Mouse (Mus musculus) forebrain, embryonic 16.5 days (tissue): ENCODE measurements at regions not wholly inside any gene's neighbourhood (a gene's known extent, or its start where the extent isn't known, plus 50 kb on each side); places are given as distances from the start of the nearest gene placed in this dataset.

Source experiments
- ATAC-seq: fragments of 200-750 bp; cut with Nextera tagmentation; 2 replicates; pipeline ENCODE4 v1.8.0; 2017; ENCODE audit warnings: mild to moderate bottlenecking, moderate library complexity
- H3K27ac ChIP-seq: fragments of 300-500 bp; sonication (generic); 2 replicates; pipeline ENCODE4 v1.5.1; 2014; ENCODE audit warnings: low read length, control low read depth
- H3K27me3 ChIP-seq: fragments of 300-500 bp; sonication (generic); replicated peaks from 2 replicates; pipeline ENCODE4 v1.6.1; 2014; ENCODE audit warnings: low read length; ENCODE audit not compliant: control insufficient read depth, insufficient read depth
- H3K36me3 ChIP-seq: fragments of 300-500 bp; sonication (generic); 2 replicates; pipeline ENCODE4 v1.6.1; 2014; ENCODE audit not compliant: control insufficient read depth, insufficient read depth
- H3K4me1 ChIP-seq: fragments of 300-500 bp; sonication (generic); replicated peaks from 2 replicates; pipeline ENCODE4 v1.6.1; 2014; ENCODE audit warnings: low read length; ENCODE audit not compliant: control insufficient read depth, insufficient read depth
- H3K4me2 ChIP-seq: fragments of 300-500 bp; sonication (generic); 2 replicates; pipeline ENCODE4 v1.6.1; 2014; ENCODE audit warnings: mild to moderate bottlenecking, low read length, control low read depth
- H3K4me3 ChIP-seq: fragments of 300-500 bp; sonication (generic); replicated peaks from 2 replicates; pipeline ENCODE4 v1.5.1; 2014; ENCODE audit warnings: mild to moderate bottlenecking, low read length, control low read depth
- H3K9ac ChIP-seq: fragments of 300-500 bp; sonication (generic); replicated peaks from 2 replicates; pipeline ENCODE4 v1.6.1; 2014; ENCODE audit warnings: low read depth, low read length, control low read depth
- H3K9me3 ChIP-seq: fragments of 300-500 bp; sonication (generic); 2 replicates; pipeline ENCODE4 v1.6.1; 2016; ENCODE audit warnings: low read length; ENCODE audit not compliant: control insufficient read depth
- WGBS: fragments of 180-500 bp; shearing (Covaris S2); extraction: QIAGEN DNeasy Blood & Tissue Kit; methylation state at CpG from one replicate; pipeline ENCODE4 v1.1.7; 2014; 5-methylcytosine and 5-hydroxymethylcytosine counted together

DNA sequence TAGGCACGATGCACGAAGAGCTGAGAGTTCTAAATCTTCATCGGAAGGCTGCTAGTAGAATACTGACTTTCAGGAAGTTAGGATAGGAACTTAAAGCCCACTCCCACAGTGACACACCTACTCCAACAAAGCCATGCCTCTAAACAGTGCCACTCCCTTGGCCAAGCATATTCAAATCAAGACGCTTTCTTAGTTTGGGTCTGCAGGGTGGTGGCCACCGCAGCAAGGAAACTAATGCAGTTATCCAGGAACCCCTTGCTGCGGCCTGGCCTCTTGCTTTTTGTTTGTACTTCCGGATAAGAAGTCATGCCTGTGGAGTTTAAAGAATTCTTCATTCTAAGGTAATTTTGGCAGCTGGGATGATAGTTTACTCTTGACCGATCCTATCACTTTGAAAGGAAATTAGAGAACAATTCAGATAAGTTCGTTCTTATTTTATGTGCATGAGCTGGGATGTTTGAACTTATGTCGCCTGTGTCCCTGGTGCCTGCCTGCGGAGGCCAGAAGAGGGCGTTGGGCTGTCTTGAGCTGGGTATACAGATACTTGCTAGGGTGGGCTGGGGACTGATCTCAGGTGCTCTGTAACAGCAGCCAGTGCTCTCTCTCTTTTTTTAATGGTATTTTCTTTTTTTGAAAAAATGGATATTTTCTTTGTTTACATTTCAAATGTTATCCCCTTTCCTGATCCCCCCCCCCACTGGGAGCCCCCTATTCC, 298.5 kb downstream of the Gm11011 start:
- H3K4me1 ChIP-seq: 0 out of 2 replicates have a peak, but pooled peaks cover 2% of the 10 kb centered on the region
- WGBS: 90% methylated on average over 12 of the region's 12 CpGs
- H3K27me3 ChIP-seq: no peaks in the 10 kb centered on the region
- no peaks in the 10 kb centered on the region for H3K36me3 ChIP-seq
- no peak overlapping the region for H3K4me3 ChIP-seq
- no peak overlapping the region for H3K4me2 ChIP-seq
- H3K9me3 ChIP-seq: no peaks in the 10 kb centered on the region
- ATAC-seq: no peak
- H3K9ac ChIP-seq: no peak overlapping the region
- no peak overlapping the region for H3K27ac ChIP-seq

DNA sequence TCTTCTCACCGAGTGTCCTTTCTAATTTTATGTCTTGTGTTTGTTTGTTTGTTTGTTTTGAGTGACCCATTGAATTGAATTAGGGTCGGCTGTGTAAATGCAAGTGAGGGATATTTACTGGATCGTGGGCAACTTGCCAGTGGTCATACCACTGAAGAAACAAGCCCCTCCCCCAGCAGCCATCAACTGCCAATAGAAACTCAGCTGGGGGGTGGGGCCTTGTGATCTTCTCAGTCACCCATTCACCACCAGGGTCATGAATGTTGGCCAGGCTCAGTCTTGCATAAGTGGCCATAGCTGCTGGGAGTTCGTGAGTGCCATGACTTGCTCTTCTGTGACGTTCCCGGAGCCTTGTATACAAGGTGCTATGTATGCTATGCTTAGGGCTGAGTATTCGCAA, 300.8 kb downstream of the Gm11011 start:
- 87% methylated on average over 7 of the region's 7 CpGs for WGBS
- ATAC-seq: no peak
- H3K4me3 ChIP-seq: no peak overlapping the region
- no peaks in the 10 kb centered on the region for H3K9me3 ChIP-seq
- no peaks in the 10 kb centered on the region for H3K27me3 ChIP-seq
- H3K36me3 ChIP-seq: no peaks in the 10 kb centered on the region
- H3K4me2 ChIP-seq: no peak overlapping the region
- no peaks in the 10 kb centered on the region for H3K4me1 ChIP-seq
- H3K27ac ChIP-seq: no peak overlapping the region
- H3K9ac ChIP-seq: no peak overlapping the region

DNA sequence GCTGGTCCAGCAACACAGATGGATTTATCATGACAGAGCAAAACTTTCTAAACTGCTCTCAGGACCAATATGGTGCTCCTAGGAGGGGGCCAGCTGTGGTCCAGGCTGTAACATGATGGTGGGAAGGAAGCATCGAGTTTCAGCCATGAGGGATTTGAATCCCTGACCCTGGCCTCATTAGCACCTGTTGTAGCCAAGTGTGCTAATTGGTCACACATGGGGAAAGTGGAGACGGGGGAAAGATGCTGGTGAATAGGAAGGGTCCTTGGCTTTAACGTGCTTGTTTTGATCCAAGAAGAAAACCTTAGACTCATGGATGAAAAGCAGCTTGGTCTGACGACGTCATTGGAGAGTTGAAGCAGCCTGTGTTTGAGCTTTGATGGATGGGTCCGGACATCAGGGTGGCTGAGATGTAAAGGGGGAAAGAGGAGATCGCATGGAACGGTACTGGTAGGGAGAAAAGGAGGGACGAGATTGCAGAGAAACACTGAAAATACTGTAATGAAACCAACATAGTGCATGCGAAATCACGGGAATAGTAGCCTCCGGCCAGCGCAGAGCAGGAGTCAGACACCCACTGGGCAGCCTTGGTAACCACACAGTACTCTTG, 304.9 kb downstream of the Gm11011 start:
- no peak for ATAC-seq
- Histone ChIP-seq H3K4me2 (no peak overlapping the region), H3K9ac (no peak overlapping the region), H3K4me1 (no peaks in the 10 kb centered on the region), H3K27ac (no peak overlapping the region), H3K36me3 (no peaks in the 10 kb centered on the region), H3K4me3 (no peak overlapping the region), H3K27me3 (no peaks in the 10 kb centered on the region), H3K9me3 (0 out of 2 replicates have a peak, but pooled peaks cover 2% of the 10 kb centered on the region)
- 47% methylated on average over 13 of the region's 13 CpGs for WGBS

DNA sequence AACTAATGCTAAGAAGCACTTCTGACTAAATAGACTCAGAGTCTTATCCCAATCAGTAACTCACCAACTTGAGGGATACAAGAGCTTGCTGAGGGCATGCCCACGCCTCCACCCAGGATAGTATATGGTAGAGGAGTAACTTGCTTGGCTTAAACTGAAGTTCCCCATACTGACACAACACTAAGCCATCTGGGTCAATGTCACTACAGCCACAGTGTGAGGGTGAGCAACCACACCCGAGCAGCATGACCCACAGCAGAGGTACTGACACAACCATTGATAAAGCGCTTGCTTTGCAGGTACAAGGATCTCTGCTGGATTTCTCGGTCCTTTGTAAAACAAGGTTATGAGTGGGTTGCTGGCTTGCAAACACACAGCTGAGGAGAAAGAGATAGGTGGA, 312.2 kb downstream of the Gm11011 start:
- Histone ChIP-seq H3K27me3 (no peaks in the 10 kb centered on the region), H3K4me2 (no peak overlapping the region), H3K4me1 (peaks cover 6% of the 10 kb centered on the region; the same call in 1 of the 2 replicates), H3K27ac (no peak overlapping the region), H3K4me3 (no peak overlapping the region), H3K36me3 (no peaks in the 10 kb centered on the region), H3K9ac (no peak overlapping the region), H3K9me3 (0 out of 2 replicates have a peak, but pooled peaks cover 2% of the 10 kb centered on the region)
- ATAC-seq: no peak
- WGBS: 93% methylated on average over 4 of the region's 4 CpGs

DNA sequence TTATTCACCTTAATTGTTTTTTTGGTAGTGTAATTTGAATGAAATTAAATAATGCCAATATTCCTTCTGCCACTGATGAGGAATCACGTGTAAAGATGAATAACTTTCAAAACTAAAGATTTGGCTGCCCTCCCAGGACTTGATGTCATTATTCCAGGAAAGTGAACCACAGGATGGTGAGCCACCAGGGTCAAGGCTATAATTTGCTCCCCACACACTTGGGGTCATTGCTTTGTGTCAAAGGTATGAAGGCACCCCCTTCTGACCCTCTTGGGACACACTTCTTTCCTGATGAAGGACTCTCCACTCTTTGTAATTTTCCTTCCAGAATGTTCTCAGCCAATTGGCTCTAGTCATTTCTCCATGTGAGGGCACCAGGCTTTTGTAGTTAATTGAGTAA, 313.4 kb downstream of the Gm11011 start:
- H3K4me2 ChIP-seq: no peak overlapping the region
- 0 out of 2 replicates have a peak, but pooled peaks cover 2% of the 10 kb centered on the region for H3K9me3 ChIP-seq
- H3K4me3 ChIP-seq: no peak overlapping the region
- H3K27ac ChIP-seq: no peak overlapping the region
- H3K9ac ChIP-seq: no peak overlapping the region
- no peaks in the 10 kb centered on the region for H3K27me3 ChIP-seq
- WGBS: 28% methylated on average over 1 of the region's 1 CpGs
- no peaks in the 10 kb centered on the region for H3K36me3 ChIP-seq
- ATAC-seq: no peak
- peaks cover 6% of the 10 kb centered on the region; the same call in 1 of the 2 replicates for H3K4me1 ChIP-seq

DNA sequence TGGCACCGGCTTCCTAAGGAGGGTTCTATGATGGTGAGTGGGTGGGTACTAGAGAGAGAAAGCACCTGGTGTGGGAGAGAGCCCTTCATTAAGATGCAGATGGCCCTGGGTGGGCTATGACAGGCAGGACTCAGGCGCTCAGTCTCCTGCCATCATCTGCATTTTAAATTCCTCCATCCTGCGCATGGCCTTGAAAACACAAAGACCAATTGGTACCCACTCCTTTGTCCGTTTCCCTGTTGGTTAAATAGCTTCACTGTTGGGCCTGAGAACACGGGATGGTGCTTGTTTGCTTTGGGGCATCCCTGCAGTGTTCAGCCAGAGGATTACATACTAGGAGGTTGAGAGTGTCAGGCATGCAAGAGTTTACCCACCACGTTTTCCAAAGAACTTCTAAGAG, 314.9 kb downstream of the Gm11011 start:
- Histone ChIP-seq H3K4me3 (no peak overlapping the region), H3K9me3 (0 out of 2 replicates have a peak, but pooled peaks cover under 1% of the 10 kb centered on the region), H3K36me3 (no peaks in the 10 kb centered on the region), H3K27me3 (no peaks in the 10 kb centered on the region), H3K27ac (no peak overlapping the region), H3K4me1 (peaks cover 6% of the 10 kb centered on the region; the same call in 1 of the 2 replicates), H3K4me2 (no peak overlapping the region), H3K9ac (no peak overlapping the region)
- ATAC-seq: no peak
- WGBS: 11% methylated on average over 6 of the region's 6 CpGs

DNA sequence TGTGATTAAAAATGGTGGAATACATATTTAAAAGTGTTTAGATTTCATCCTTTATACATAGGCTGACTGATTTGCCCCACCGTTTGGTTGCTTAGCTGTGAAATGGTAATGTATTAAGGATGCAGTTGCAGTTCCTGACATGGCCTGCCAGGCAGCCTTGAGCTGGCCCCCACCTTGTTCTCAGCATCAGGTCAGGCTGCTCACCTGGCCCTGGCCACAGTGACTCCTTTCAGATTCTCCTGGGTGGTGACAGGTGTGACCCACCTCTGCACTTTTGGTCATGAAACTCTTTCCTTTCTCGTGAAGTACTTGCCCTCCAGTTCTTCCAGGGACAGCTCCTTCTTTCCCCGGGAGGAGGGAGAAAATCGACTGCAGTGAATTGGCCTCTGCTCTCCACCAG, 315.5 kb downstream of the Gm11011 start:
- Histone ChIP-seq H3K36me3 (no peaks in the 10 kb centered on the region), H3K4me3 (no peak overlapping the region), H3K9me3 (no peaks in the 10 kb centered on the region), H3K27ac (no peak overlapping the region), H3K27me3 (no peaks in the 10 kb centered on the region), H3K9ac (no peak overlapping the region), H3K4me1 (peaks cover 6% of the 10 kb centered on the region; the same call in 1 of the 2 replicates), H3K4me2 (no peak overlapping the region)
- no peak for ATAC-seq
- 32% methylated on average over 4 of the region's 4 CpGs for WGBS

DNA sequence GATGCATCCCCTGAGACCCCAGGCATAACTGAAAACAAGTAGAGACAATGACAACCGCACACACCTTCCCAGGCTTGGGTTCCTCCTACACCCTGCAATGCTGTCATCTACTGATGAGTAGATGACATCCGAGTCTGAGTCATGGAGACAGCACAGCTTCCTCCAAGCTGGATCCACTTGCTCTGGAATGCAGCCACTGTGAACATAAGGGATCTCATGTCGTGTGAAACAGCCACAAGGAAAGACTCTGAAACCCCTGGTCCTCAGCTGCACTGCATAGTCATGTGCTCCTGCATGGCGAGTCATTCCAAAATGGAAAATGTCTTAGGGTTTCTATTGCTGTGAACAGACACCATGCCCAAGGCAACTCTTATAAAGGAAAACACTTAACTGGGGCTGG, 305.2 kb upstream of the Zfp64 start:
- Histone ChIP-seq H3K4me2 (no peak overlapping the region), H3K9ac (no peak overlapping the region), H3K9me3 (no peaks in the 10 kb centered on the region), H3K4me1 (no peaks in the 10 kb centered on the region), H3K27ac (no peak overlapping the region), H3K36me3 (no peaks in the 10 kb centered on the region), H3K4me3 (no peak overlapping the region), H3K27me3 (no peaks in the 10 kb centered on the region)
- WGBS: 88% methylated on average over 4 of the region's 4 CpGs
- ATAC-seq: no peak

DNA sequence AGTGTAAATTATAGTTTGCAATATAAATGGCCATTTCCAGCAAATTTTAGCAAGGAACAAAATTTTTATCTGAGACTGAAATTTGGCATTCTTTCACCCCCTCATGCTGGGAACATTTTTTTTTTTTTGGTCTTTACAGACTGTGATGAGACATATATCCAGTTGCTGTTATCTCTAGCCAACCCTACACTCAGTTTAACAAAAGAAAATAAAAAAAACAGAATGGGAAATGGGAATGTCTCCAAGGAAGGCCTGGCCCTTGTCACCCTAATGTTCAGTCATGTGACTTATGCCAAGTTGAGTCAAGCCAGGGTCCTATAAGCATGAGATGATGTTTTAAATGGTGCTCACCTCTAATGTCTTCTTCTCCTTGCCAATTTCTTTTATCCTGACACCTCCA, 289.2 kb upstream of the Zfp64 start:
- H3K9ac ChIP-seq: no peak overlapping the region
- H3K4me1 ChIP-seq: no peaks in the 10 kb centered on the region
- H3K4me2 ChIP-seq: no peak overlapping the region
- H3K27ac ChIP-seq: no peak overlapping the region
- no peaks in the 10 kb centered on the region for H3K36me3 ChIP-seq
- no peaks in the 10 kb centered on the region for H3K27me3 ChIP-seq
- no peaks in the 10 kb centered on the region for H3K9me3 ChIP-seq
- no peak for ATAC-seq
- no peak overlapping the region for H3K4me3 ChIP-seq
